Mouse (Mus musculus) C3H10T1/2 (cell line): Measurements from ENCODE around the gene Tshz3. TPM values are rescaled to one million over a fixed set of nuclear protein-coding genes. Genes with fewer than 3 reads are reported as not detected.

Source experiments
- polyA plus RNA-seq, 2 experiments: library from polyadenylated mRNA; unstranded; fragments of >200 nt; fragmentation: generic; extraction: Trizol; gene quantifications; one replicate each; pipeline ENCODE4 v1.2.1; 2012; ENCODE audit warnings: missing spikeins in 2 of 2

Gene Tshz3
- 1 to 10 TPM in 1 of 2 experiments, under 1 TPM in 1; 0.39 to 3.4 TPM for polyA plus RNA-seq

DNA sequence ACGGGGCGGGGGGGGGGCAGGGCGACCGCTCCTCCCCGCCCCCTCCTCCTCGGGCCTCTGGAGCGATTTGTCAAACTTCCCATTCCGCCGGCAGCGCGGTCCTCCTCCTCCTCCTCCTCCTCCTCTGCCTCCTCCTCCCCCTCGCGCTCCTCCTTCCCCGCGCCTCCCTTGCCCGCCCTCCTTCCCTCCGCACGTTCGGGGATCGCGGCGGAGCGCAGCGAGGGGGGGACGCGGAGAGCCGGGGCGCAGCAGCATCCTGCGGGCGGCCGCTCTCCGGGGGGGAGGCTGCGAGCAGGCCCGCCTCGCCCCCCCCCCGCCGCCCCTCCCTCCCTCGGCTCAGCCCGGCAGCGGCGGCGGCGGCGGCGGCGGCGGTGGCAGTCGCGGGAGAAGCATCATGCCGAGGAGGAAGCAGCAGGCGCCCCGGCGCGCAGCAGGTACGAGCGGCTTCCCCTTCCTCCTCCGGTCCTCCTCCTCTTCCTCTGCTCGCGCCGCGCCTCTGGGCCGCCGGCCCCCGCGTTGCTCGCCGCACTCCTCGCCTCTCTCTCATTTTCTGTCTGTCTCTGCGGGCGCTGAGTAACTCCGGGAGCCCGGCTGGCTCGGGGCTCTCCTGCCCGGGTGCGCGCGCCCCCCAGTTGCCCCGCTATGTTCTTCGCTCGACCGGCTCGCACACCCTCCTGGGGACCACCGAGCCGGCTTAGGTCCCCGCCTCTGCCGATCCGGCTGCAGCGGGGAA lies at the start of gene Tshz3:
Tshz3 (plus strand) TSS at position 263 of the 733 bp plus-strand sequence.

